Mouse (Mus musculus): ENCODE results near the gene Gna14.

Gna14 gene

DNA sequence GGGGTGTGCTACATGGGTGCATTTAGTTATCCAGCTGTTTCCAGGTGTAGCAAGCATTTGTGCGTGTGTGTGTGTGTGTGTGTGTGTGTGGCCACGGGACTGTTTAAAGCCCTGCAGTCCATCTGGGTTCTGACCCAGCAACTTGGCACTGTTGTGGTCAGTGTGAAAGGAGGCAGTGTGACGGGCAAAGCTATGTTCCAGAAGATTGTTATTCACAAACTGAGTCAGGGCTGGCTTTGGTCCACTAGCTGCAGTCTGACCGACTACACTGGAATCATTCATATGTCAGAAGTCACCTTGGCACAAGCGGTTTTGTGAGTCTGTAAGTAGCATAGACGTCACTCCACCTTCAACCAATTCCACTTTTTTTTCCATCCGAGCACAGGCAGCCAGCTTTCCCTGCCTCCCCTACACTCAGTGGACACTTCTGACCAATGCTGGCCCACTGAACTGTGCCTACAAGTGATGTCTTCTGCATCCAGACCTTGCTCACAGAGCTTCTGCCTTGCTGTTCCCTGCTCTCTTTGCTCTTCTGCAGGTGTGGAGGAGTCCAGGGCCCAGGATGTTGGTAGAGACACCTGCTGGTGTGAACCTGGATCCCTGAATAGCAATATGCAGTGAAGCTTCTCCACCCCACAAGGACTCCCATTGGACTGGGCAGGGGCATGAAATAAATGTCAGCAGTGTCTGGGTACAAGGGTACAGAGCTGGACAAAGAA lies 157.9 kb downstream of the Gna14 start:
- peak; percentile 49 for DNase-seq (ENCODE audit: low read depth, low spot score)

DNA sequence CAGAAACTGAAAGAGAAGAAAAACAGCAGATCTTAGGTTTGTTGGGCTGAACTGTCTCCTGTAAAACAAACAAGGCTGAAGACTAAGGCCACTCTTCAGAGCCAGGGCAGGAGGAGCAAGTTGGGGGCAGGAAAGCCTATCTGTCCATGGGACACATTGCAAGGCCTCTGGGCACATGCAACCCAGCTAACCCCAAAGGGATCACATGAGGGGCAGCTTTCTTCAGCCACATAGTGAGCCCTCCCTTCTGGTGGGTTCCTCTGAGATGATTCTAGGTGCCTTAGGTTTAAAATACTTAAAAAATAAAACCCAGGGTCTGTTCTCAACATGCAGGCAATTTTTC lies 158.4 kb downstream of the Gna14 start:
- no peak for DNase-seq (ENCODE audit: low read depth, low spot score)

DNA sequence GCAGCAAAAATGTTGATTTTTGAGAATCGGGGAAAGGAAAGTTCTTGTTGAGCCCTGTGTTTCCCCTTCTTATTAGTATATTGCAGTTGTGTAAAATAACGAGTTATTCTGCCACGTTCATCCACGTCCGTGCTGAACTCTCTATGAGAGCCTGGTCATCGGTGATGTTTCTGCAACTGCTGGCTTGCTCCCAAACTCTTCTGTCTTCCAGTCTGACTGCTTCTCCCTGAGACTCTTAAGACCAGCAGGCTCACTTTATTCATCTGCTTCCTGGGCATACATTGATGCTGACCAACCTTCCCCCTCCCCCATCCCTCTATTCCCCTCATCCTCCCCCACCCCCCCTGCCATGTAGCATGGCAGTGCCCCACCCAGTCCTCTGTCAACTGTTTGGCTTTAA lies 161.7 kb downstream of the Gna14 start:
- DNase-seq (ENCODE audit: low read depth, low spot score) = no peak

DNA sequence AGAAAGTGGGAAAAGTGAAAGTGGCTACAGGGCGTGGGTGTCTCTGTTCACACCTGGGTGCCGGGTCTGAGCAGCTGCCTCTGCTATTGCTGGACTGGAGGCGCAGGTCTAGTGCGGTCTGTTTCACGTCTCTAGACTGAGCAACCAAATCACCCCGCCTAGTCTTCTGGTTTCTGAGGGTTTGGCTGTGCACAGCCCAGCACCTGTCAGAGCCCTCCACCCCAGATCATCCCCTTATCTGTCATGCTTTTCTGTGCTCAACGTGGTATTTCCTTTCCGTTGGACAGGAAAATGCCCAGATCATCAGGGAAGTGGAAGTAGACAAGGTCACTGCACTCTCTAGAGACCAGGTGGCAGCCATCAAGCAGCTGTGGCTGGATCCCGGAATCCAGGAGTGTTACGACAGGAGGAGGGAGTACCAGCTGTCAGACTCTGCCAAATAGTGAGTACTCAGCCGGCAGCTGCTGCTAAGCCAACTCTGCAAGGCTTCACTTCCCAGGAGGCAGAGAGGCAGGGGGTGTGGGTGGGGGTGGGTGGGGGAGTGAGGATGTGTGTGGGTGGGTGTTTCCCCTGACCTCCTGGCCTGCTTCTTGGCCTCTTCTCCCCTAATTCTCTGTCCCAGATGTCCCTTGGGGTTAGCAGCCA lies 163.2 kb downstream of the Gna14 start:
- no peak for DNase-seq (ENCODE audit: low read depth, low spot score)

DNA sequence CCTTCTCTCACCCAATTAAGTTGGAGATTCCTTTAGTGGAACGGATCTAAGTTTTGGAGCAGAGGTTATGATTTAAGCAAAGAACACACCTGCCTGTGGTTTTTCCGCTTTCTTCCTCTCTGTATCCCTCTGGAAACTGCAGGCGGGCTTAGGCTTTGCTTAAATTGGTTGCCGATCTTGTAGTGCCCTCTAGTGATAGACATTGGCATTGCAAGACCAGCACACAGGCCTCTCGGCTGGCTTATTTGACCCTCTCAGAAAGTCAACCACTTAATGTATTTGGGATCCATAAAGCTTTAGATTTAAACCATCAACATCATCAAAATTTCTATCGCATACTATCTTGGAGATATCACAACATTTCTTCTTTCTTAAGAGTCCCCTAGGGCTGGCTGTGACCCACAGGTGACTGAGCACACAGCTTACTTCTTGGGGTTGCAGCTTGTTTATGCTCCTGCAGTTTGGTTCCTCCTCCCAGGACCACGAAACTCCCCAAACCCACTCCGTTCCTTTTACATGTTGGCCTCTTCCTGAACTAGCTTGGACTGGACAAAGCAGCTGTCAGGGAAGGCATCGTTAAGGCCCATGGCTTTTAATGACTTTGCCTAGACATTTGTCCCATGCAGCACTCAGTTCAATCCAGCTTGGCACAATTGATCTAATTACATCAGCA lies 163.9 kb downstream of the Gna14 start:
- DNase-seq (ENCODE audit: low read depth, low spot score) = peak; percentile 50

DNA sequence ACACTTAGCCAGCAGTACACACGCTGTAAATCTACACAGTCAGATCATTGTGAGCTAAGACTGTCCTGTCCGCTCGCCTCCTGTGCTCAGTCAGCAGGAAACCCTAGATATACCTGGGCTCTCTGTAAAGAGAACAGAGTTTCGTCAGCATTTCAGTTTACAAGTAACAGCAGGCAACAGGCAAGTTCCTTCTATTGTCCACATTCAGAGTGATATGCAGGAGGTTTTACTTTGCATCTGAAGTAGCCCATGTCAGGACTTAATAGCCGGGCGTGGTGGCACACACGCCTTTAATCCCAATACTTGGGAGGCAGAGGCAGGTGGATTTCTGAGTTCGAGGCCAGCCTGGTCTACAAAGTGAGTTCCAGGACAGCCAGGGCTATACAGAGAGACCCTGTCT lies 166.5 kb downstream of the Gna14 start:
- no peak for DNase-seq (ENCODE audit: low read depth, low spot score)

DNA sequence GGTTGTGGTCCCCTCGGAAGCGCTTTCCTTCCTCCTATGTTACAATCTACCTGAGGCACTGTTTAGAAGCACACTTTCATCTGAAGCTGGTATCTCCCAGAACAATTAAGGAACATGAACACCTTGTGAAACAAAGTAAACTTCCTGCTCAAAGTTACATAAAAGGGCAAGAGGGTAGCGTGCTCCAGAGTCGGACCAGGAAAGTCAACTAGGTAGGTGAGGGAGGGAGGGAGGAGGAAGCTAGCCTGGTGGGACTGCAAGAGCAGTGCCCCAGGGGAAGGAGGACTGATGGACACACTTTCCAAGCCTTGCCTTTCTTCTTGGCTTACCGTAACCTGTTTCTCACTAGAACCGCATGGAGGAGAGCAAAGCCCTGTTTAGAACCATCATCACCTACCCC lies 172.1 kb downstream of the Gna14 start:
- no peak for DNase-seq (ENCODE audit: low read depth, low spot score)

DNA sequence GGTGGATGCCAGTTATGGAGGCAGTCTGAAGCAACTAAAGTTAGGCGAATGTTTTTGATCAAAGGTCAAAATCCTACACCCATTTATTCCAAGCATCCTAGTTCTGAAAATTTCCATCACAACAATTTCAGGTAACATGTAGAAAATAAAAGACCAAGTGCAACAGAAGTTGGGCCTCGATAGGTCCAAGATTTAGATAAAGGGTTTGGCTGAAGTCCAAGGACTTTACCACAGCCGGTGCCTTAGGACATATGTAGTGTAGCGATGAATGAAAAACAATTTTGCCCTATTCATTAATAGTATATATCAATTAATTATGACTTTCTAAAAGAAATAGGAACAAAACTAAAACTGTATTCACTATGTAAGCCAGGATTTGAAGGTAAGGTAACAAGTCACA lies 187.6 kb downstream of the Gna14 start:
- DNase-seq (ENCODE audit: low read depth, low spot score) = no peak

DNA sequence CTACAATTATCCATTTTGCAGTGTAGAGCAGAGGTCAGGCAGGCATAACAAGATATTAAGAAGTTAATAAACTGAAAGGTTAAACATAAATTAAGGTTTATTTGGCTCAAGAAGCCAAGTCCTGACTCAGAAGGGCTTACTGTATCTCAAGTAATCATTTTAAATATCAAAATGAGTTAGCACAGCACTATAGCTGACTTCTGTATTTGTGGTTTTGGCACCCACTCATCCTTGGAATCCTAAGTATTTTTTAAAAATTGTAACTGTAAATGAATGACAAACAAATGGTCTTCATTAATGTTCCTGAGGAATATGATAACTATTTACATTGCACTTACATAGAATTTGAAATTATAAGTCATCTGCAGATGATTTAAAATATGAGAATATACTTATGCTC lies 189.4 kb downstream of the Gna14 start:
- DNase-seq (ENCODE audit: low read depth, low spot score) = no peak

DNA sequence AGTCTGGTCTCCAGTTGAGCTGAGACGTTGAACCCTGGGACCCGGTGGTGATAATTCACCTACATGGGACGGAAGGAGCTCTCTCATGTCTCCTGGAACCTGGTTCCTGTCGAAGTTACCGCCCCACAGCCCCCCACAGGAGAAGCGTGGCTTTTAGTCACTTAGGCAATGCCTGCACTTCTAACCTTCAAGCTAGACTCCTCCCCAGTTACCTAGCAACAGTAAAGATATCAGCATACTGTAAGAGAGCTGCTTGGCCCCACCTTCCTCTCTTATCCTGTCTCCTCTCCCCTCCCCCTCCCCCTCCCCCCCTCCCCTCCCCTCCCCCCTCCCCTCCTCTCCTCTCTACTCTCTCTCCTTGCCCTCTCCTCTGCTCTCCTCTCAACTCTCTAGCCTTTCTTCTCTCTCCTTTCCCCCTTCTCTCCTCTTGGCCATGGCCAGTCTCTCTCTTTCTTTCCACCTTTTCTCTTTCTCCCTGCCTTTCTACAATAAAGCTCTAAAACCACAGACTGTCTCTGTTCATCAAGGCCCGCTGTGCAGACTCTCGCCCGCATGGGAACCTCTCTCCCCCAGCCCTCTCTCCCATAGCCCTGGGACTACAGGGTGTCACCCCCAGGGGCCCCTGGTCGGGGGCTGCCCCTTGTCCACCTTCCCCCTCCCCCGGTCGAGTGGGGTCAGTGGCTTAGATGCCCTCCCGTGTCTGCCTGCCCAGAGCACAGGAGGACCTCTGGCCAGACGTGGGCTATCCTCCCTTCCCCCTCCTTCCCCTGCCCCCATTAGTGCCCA lies 190.2 kb downstream of the Gna14 start:
- DNase-seq (ENCODE audit: low read depth, low spot score) = no peak

Data from telencephalon, adult 2 months (tissue).